Mouse (Mus musculus): ENCODE data around the gene Fanca.

- TF ChIP-seq CTCF (IDR thresholded peaks at IDR 0.05; ENCODE audit: low read depth) (no peak), EP300 (IDR thresholded peaks at IDR 0.05; ENCODE audit: low read depth) (no peak)
Measured at GRCm38 (mm10) chr8:123242107-123242923, 76.1 kb downstream of the Fanca start.

All from liver, embryonic 14.5 days (tissue).